Mouse (Mus musculus): ENCODE results near the gene Tex45. TPM values are rescaled to one million over a fixed set of nuclear protein-coding genes. Genes with fewer than 3 reads are reported as not detected.

Tex45 gene
- total and polyA plus RNA-seq, 3 experiments = 0.06 to 0.12 TPM; not detected in 1

- H3K27me3 ChIP-seq (ENCODE audit: control insufficient read depth in 1 of 2, insufficient read depth in 2 of 2, low read length in 2 of 2) = no peaks in the 10 kb centered on the region
- H3K4me3 ChIP-seq (ENCODE audit: control insufficient read depth in 1 of 2, insufficient read depth in 1 of 2, low read depth in 2 of 2, low read length in 2 of 2) = peak overlapping the region; percentile 70 to 89
- H3K79me2 ChIP-seq (ENCODE audit: control insufficient read depth, insufficient read depth, low read length, poor library complexity) = no peaks in the 10 kb centered on the region; the same call in 1 of the 2 replicates
- H3K4me1 ChIP-seq (ENCODE audit: control insufficient read depth in 1 of 2, insufficient read depth in 2 of 2, low read length in 2 of 2) = peaks cover 0 to 14% of the 10 kb centered on the region in 2 experiments; a peak in 2 of 4 replicates
- no peak overlapping the region for H3K27ac ChIP-seq (ENCODE audit: control insufficient read depth, low read depth, low read length)
- H3K36me3 ChIP-seq (ENCODE audit: control insufficient read depth in 1 of 2, insufficient read depth in 2 of 2, low read length in 2 of 2) = peaks cover 0 to 7% of the 10 kb centered on the region in 2 experiments; a peak in 1 of 4 replicates
- peak overlapping the region; percentile 63 for H3K9ac ChIP-seq (ENCODE audit: control insufficient read depth, low read depth, low read length, poor library complexity, severe bottlenecking)
- TF ChIP-seq NELFE (IDR thresholded peaks at IDR 0.05; ENCODE audit: low read depth, low read length) (no peak), ZNF384 (IDR thresholded peaks at IDR 0.05; ENCODE audit: low read depth, low read length) (peak; percentile 68), TCF12 (IDR thresholded peaks at IDR 0.05; ENCODE audit: low read depth, low read length) (no peak), MYC (IDR thresholded peaks at IDR 0.05; ENCODE audit: low read depth, low read length) (peak; percentile 43; the same call in 1 of the 2 replicates), POLR2AphosphoS5 (IDR thresholded peaks at IDR 0.05; ENCODE audit: borderline replicate concordance, low read depth, low read length) (no peak)
- no peaks in the 10 kb centered on the region for H3K9me3 ChIP-seq (replicated peaks; ENCODE audit: insufficient read depth, low read length)
- peak; percentile 28 for DNase-seq (ENCODE audit: low read depth, low spot score)
These were observed 2.6 kb upstream of the Tex45 start for GRCm38 (mm10) chr8:3467886-3468545.

DNA sequence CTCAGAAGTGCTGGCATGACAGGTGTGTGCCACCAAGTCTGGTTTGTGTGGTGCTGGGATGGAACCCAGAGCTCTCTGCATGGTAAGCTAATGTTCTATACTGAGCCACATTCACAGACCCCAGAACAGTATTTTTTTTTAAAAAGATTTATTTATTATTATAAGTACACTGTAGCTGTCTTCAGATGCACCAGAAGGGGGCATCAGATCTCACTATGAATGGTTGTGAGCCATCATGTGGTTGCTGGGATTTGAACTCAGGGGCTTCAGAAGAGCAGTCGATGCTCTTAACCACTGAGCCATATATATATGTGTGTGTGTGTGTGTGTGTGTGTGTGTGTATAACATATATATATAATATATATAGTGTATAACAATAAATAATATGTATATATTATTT lies 1.8 kb upstream of the Tex45 start:
- H3K36me3 ChIP-seq (ENCODE audit: control insufficient read depth in 1 of 2, insufficient read depth in 2 of 2, low read length in 2 of 2) = peaks cover 0 to 7% of the 10 kb centered on the region in 2 experiments; a peak in 1 of 4 replicates
- H3K27me3 ChIP-seq (ENCODE audit: control insufficient read depth in 1 of 2, insufficient read depth in 2 of 2, low read length in 2 of 2) = 0 out of 4 replicates have a peak, but pooled peaks cover 0 to 2% of the 10 kb centered on the region in 2 experiments
- no peak overlapping the region for H3K9ac ChIP-seq (ENCODE audit: control insufficient read depth, low read depth, low read length, poor library complexity, severe bottlenecking)
- H3K79me2 ChIP-seq (ENCODE audit: control insufficient read depth, insufficient read depth, low read length, poor library complexity) = no peaks in the 10 kb centered on the region; the same call in 1 of the 2 replicates
- H3K27ac ChIP-seq (ENCODE audit: control insufficient read depth, low read depth, low read length) = no peak overlapping the region
- no peak overlapping the region for H3K4me3 ChIP-seq (ENCODE audit: control insufficient read depth in 1 of 2, insufficient read depth in 1 of 2, low read depth in 2 of 2, low read length in 2 of 2)
- peak; percentile 65 for DNase-seq (ENCODE audit: low read depth, low spot score)
- H3K4me1 ChIP-seq (ENCODE audit: control insufficient read depth in 1 of 2, insufficient read depth in 2 of 2, low read length in 2 of 2) = peaks cover 0 to 14% of the 10 kb centered on the region in 2 experiments; a peak in 2 of 4 replicates
- H3K9me3 ChIP-seq (replicated peaks; ENCODE audit: insufficient read depth, low read length) = no peaks in the 10 kb centered on the region
- TF ChIP-seq CTCF (IDR thresholded peaks at IDR 0.05 in 2 of 3, conservative IDR thresholded peaks at IDR 0.05 in 1 of 3; ENCODE audit: control insufficient read depth in 1 of 3, insufficient read depth in 1 of 3, low read depth in 2 of 3, low read length in 3 of 3, poor library complexity in 1 of 3, severe bottlenecking in 1 of 3) (peak in 2 of 3 experiments; percentile 13 to 41; a peak in 2 of 6 replicates), MYB (IDR thresholded peaks at IDR 0.05; ENCODE audit: low read depth, low read length) (no peak), ZKSCAN1 (IDR thresholded peaks at IDR 0.05; ENCODE audit: low read depth, low read length) (no peak), USF2 (IDR thresholded peaks at IDR 0.05; ENCODE audit: borderline replicate concordance in 1 of 2, insufficient read depth in 1 of 2, low read depth in 1 of 2, low read length in 2 of 2) (no peak), ELF1 (IDR thresholded peaks at IDR 0.05; ENCODE audit: low read depth, low read length) (no peak), POLR2AphosphoS5 (IDR thresholded peaks at IDR 0.05; ENCODE audit: borderline replicate concordance, low read depth, low read length) (no peak), MAFK (IDR thresholded peaks at IDR 0.05; ENCODE audit: borderline replicate concordance, low read depth, low read length) (no peak), GATA1 (IDR thresholded peaks at IDR 0.05; ENCODE audit: low read depth, low read length) (no peak), JUND (IDR thresholded peaks at IDR 0.05; ENCODE audit: low read depth, low read length) (no peak), ZC3H11A (IDR thresholded peaks at IDR 0.05; ENCODE audit: low read depth, low read length) (peak; percentile 47), GABPA (IDR thresholded peaks at IDR 0.05; ENCODE audit: low read depth, low read length) (no peak), TAL1 (IDR thresholded peaks at IDR 0.05; ENCODE audit: low read length) (no peak), POLR2A (IDR thresholded peaks at IDR 0.05; ENCODE audit: control insufficient read depth in 1 of 2, insufficient read depth in 1 of 2, low read depth in 1 of 2, low read length in 2 of 2, poor library complexity in 1 of 2) (no peak), MYC (IDR thresholded peaks at IDR 0.05; ENCODE audit: low read depth, low read length) (0 out of 2 replicates have a peak, but pooled peaks have one; percentile 41), RCOR1 (IDR thresholded peaks at IDR 0.05; ENCODE audit: low read depth, low read length) (no peak), CHD2 (IDR thresholded peaks at IDR 0.05; ENCODE audit: low read length) (no peak), TBP (IDR thresholded peaks at IDR 0.05; ENCODE audit: low read depth, low read length) (no peak), RAD21 (IDR thresholded peaks at IDR 0.05; ENCODE audit: low read depth, low read length) (peak; percentile 44), ZMIZ1 (IDR thresholded peaks at IDR 0.05; ENCODE audit: low read depth, low read length) (no peak), NRF1 (IDR thresholded peaks at IDR 0.05; ENCODE audit: insufficient read depth, low read depth, low read length, poor library complexity, severe bottlenecking) (no peak), E2F4 (IDR thresholded peaks at IDR 0.05; ENCODE audit: borderline replicate concordance, low read depth, low read length) (no peak), HCFC1 (IDR thresholded peaks at IDR 0.05; ENCODE audit: low read depth, low read length) (no peak), MXI1 (IDR thresholded peaks at IDR 0.05; ENCODE audit: low read depth, low read length) (no peak), SIN3A (IDR thresholded peaks at IDR 0.05; ENCODE audit: low read length) (0 out of 2 replicates have a peak, but pooled peaks have one; percentile 18), ETS1 (IDR thresholded peaks at IDR 0.05; ENCODE audit: low read depth, low read length) (no peak), EP300 (IDR thresholded peaks at IDR 0.05; ENCODE audit: low read depth in 1 of 2, low read length in 2 of 2) (no peak), USF1 (IDR thresholded peaks at IDR 0.05; ENCODE audit: low read depth, low read length) (no peak)

Data from MEL (cell line).